Mouse (Mus musculus): ENCODE results near the gene Elk3.

Gene Elk3

DNA sequence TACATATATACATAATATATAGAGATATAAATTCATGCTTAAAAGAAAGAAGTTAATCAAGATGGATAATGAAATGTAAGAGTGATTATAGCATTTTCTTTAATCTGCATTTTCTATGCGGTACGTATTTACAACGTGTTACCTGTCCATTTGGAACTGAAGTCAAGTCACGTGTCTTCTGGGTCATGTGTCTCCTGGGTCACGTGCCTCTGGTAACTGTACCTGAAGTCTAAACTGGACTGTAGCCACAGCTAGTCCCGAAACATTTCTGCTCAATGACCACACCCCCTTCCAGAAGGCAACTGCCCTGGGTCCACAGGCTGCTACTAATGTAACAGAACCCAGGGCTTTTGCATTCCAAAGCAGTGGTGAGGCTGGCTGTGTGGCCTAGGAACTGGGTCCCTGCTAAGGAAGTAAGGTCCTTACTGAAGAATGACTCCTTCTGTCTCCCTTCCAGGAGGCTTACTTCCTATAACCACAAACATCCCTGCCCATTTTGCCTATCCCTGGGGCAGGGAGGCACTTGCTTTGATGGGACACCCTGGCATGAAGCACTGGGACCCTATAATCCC lies 40.0 kb downstream of the Elk3 start:
- in situ Hi-C loops (cut with MboI, MseI) = loop anchor here (25.0 kb wide), 1 partner anchor 209 kb away; no protein-coding TSS in a partner anchor

DNA sequence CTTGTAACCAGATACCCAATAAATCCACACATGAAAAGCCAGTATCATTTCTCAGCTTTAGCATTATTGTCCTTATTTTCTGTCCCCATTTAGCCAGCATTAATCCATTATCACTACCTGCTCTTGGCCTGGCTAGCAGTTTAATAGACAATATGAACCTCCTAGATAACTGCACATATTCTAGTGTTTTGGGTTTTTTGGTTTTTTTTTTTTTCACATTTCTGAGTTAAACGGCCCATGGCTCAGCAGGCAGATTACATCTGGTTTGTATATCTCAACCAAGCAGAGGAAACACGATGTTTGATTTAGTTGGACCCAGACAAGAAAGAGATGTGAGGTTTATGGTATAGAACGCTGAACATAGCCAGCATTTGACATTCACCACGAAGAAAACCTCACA lies 41.2 kb downstream of the Elk3 start:
- in situ Hi-C loops (cut with MboI, MseI) = loop anchor here (25.0 kb wide), 1 partner anchor 207 kb away; no protein-coding TSS in a partner anchor

DNA sequence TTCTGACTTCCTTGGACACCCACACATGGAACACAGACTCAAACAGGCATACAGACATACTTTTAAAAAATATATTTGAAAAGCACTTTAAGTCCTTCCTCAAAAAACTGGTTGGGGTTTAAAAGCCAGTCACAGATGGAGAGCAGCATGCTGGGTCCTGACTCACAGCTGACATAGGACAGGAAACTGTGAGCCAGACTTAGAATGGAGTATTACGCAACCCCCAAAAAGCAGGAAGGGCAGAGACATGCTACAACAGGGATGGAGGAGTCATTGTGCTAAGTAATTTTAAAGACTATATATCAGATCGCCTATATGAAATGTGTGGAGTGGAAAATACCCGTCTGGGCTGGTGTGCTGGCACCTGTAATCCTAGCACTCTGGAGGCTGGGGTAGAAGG lies 42.6 kb downstream of the Elk3 start:
- in situ Hi-C loops (cut with MboI, MseI) = loop anchor here (25.0 kb wide), 1 partner anchor 206 kb away; no protein-coding TSS in a partner anchor

DNA sequence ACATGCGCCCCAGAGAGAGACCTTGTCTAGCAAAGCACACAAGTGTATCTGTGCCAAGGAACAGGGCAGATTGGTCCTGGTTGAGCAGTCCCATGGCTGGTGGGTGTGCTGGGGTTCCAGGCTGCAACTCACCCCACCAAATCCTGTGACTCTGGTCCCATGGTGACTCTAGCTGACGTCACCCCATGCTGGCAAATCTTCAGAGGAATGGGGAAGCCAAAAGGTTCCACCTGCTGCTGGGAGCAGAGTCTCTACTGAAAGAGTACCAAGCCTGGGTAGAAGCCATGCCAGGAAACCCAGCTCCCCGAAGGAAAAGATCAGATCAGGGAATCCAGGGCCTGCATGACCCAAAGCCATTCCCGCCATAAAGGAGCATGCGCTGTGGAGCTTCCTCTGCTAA lies 43.4 kb downstream of the Elk3 start:
- in situ Hi-C loops (cut with MboI, MseI) = loop anchor here (25.0 kb wide), 1 partner anchor 205 kb away; no protein-coding TSS in a partner anchor

DNA sequence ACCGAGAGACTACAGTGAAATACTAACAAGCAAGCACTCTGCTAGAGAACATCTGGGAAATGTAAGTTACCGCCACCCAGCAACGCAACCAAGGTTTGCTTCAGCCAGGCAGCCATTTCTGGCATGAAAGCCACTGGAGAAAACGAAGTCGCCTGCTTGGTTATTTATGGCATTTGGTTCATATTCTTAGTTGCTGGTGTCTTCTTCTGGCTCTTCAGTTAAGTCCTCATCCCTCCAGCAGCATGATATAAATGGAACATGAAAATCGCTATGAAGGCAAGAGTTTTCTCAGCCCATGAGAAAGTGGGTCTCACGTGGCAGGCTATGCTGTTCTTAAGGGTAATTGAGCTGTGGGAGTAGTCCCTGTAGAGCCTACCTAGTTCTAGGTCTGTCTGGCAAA lies 44.4 kb downstream of the Elk3 start:
- in situ Hi-C loops (cut with MboI, MseI) = loop anchor here (25.0 kb wide), 1 partner anchor 204 kb away; no protein-coding TSS in a partner anchor

DNA sequence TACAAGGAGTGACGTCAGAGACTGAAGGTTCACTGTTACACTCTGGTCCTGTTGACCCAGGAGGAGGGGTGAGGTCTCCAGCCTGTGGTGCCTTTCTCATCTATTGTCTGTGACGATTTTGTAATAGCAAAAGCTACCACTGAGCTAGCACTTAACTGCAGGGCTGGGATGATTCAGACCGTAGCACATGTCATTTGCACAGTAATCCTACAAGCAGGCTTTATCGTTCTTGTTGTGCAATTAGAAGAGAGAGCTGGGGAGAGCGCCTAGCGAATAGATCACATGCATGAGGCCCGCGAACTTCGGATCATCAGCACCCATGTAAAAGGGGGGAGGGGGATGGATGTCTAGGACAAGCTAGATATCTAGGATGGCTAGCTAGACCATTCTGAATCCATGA lies 45.1 kb downstream of the Elk3 start:
- in situ Hi-C loops (cut with MboI, MseI) = loop anchor here (25.0 kb wide), 1 partner anchor 204 kb away; no protein-coding TSS in a partner anchor

DNA sequence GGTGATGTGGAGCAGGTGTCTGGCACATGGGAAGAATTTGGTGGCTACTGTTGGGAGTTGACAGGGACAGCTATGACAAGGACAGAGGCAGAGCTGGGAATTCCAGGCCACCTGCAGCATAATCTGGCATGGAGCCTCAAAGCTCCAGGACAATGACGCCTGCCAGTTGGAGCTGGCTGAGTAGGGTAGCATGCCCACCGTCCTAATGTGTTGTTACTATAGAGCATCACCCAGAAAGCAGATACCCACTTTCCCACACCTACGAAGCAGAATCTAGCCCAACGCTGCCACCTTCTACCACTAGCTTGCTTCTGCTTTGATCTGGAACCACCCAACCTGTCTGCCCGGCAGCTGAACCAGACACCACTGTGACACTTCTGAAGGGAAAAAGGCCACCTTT lies 46.9 kb downstream of the Elk3 start:
- in situ Hi-C loops (cut with MboI, MseI) = loop anchor here (25.0 kb wide), 1 partner anchor 202 kb away; no protein-coding TSS in a partner anchor

DNA sequence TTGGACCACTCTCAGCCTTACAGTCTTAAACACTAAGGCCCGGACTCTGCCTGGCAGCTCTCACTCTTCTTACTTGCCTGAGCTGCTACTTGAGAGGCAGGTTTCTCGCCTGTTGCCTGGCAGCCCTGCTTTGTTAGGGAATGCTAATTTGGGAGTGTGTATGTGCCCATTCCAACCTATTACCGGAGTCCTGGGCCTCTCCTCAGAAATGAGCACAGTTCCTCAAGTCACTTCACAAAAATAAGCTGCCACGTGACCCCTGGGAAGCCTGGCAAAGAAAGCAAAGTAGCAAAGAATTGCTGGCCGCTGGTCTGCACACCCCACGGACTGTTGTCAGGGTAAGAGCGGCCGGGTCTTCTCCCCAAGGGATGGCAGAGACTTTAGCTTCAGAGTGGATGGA lies 47.5 kb downstream of the Elk3 start:
- in situ Hi-C loops (cut with MboI, MseI) = loop anchor here (25.0 kb wide), 1 partner anchor 201 kb away; no protein-coding TSS in a partner anchor

DNA sequence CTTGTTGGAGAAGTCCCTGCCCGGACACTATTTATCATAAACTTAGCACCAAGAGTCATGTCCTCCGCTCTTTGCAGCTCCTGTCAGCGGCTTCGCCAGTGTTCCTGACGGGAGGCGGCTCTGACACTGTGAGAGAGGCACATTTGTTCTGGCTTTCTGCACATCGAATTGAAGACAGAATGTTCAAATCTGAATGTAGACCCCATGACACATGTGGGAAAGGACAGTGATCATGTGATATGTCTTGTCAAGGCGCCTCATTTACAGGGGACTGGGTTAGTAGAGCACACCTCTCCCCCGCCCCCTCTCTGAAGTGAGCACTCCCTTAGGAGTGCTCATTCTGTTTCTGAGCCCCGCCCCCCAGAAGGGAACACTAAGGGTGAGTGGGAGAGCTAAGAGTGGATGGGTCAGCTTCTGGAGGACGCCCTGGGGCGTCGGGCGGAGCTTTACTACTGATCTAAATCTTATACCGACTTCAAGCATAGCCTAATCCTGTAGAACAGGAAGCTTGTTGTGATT lies 48.9 kb downstream of the Elk3 start:
- in situ Hi-C loops (cut with MboI, MseI) = loop anchor here (25.0 kb wide), 1 partner anchor 200 kb away; no protein-coding TSS in a partner anchor

DNA sequence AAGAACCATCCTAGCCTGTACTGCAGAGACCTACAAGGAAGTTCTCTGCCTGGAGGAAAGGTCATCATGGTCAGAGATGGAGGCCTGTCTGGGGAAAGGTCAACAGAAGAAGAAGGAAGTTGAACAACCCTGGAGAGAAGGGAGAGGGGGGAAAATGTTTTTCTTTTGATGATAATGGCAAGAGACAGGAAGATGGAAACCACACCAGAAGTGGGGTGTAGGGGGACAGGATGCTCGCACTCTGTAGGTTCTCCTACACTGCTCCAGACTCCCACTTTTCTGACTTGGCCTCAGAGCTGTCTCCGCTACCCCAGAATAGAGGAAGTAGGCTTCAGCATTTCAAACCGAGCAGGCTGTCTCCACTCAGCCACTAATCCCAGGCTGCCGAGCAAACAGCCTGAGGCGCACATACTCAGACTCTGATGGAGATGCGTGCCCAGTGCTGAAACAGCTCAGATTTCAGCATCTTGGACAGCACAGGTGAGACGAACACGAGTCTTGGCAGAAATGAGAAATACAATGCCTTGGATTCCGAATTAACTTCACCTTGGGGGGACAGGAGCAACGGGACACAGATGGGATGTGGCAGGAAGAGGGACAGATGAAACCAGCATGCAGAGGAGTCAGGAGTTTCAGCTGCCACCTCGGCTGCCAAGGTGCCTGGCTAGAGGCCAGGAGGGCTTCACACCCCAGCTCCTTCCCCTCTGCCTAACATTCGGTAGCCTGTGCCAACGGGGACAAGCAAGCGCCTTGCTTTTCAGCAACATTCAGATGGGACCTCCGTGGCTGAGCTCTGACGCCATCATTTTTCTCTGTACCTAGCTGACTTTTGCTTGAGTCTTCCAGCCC lies 49.6 kb downstream of the Elk3 start:
- in situ Hi-C loops (cut with MboI, MseI) = loop anchor here (25.0 kb wide), 1 partner anchor 199 kb away; no protein-coding TSS in a partner anchor

DNA sequence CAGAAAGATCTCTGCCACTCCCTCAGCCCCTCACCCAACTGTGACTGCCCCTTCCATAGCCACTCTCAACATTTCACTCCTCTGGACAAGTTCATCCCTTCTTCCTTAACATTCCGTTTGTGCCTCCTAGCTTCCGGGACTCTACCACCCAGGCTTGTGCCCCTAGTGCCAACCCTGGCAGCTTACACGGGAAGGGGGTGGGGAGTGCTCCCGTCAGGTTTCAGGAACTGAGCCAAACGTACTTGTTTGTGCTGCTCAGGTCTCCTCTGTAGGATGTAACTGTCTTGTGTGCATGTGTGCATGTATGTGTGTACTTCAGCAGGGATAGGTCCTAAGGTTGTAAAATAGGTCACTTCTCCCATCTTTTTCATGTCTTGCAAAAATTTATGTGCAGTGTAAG lies 51.1 kb downstream of the Elk3 start:
- in situ Hi-C loops (cut with MboI, MseI) = loop anchor here (25.0 kb wide), 1 partner anchor 198 kb away; no protein-coding TSS in a partner anchor

DNA sequence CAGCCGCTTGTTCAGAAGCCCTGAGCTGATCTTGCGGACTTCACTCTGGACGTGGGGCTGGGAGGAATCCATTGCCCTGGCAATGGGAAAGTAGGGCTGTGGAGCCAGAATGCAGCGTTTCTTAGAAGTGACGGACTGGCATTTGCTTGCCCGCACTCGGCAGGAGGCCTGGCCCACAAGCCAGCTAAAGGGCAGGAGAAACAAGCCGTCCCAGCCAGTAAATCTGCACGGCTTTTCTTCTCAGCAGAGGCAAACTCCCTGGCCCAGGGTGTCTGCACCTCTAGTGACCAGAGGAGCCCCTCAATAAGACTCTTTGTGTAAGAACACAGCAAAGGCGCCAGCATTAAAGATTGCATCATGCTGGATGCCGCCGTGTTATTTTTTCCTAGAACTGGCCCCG lies 55.6 kb downstream of the Elk3 start:
- in situ Hi-C loops (cut with MboI, MseI) = loop anchor here (25.0 kb wide), 1 partner anchor 193 kb away; no protein-coding TSS in a partner anchor

DNA sequence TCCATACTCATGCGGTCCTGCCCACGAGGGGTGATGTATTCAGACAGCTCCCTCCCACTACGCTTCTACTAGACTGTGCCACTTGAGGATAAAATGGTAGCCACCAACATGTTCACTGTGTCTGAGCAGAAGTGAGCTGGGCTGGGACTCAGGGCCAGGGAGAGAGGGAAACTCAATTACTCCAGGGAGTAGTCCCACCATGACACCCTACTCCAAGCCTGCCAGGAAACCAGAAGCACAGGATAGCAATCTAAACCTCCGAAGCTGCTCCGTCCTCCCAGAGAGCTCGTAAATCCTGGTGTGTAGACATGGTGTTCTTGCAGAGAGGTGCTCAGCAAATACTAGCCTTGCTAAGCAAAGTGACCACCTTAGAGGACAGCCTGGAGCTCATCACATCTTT lies 57.8 kb downstream of the Elk3 start:
- in situ Hi-C loops (cut with MboI, MseI) = loop anchor here (25.0 kb wide), 1 partner anchor 191 kb away; no protein-coding TSS in a partner anchor

DNA sequence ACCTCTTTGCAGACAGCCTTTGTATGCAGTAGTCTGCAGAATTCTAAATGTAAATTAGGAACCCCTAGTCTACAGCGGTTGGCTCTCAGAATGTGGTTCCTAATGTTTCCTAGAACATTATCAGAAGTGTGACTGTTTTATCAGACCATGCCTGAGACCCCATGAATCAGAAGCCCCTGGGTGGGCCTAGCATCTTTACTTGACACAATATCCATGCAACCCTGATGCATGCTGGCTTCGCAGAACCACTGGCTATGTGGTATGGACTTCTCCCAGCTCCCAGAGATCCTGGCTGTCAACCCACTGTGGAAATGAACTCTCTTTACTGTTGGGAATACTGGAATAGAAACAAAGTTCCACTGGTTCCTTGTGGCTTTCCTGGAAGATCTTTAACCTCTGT lies 58.3 kb downstream of the Elk3 start:
- in situ Hi-C loops (cut with MboI, MseI) = loop anchor here (25.0 kb wide), 1 partner anchor 190 kb away; no protein-coding TSS in a partner anchor

DNA sequence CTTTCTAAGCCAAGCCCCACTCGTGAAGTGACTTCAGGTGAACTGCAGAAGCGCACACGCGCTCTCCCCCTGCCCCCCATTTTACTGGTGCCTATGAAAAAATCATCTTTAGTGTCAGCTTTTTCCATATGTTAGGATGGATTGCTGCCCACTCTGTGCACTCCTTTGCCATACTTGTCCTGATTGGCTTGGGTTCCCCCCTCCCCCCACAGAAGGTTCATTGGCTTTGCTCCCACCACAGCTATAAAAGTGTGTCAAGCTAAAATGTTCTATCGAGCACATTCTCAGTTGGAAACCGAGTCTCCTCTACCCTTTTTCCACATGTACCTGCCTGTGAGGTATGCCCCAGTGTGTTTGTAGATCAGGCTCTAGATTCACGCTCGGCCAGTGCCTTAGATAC lies 59.5 kb downstream of the Elk3 start:
- in situ Hi-C loops (cut with MboI, MseI) = loop anchor here (25.0 kb wide), 1 partner anchor 189 kb away; no protein-coding TSS in a partner anchor

DNA sequence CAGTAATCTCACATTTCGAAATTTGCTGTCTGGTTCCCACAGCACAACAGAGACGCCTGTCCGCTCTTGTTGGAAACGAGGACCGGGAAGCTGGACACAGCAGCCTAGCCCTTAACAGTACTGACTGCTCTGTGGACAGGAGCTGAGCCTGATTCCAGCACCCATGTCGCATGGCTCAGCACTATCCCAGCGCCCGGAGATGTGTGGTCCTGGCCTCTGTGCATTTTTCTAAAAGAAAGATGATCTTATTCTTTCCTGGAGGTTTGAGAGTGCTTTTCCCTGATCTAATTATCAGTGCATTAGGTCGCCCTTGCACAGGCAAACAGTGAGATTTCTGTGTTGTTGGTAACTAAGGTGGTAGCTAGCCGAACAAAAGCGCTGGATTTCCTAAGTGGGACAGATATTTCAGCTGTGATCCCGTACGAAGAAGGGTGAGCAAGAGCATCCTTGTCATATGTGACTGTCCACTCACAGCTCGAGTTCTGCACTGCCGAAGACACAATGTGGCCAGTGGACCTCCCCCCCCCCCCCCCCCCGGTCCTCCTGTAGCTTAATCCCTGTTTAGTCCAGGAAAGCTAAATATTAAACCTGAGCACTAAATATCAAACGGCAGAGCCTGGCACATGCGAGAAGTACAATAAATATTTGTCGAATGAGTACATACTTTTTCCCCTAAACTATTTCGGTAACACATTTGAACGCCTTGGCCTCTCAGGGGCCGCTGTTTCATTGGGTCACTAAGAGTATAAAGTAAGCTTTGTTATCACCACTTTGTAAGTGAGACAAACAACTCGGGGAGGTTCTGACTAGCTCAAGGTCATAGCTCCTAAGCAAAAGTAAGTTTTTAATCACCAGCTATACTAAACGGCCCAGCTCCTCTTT lies 60.3 kb downstream of the Elk3 start:
- in situ Hi-C loops (cut with MboI, MseI) = loop anchor here (25.0 kb wide), 1 partner anchor 188 kb away; no protein-coding TSS in a partner anchor

DNA sequence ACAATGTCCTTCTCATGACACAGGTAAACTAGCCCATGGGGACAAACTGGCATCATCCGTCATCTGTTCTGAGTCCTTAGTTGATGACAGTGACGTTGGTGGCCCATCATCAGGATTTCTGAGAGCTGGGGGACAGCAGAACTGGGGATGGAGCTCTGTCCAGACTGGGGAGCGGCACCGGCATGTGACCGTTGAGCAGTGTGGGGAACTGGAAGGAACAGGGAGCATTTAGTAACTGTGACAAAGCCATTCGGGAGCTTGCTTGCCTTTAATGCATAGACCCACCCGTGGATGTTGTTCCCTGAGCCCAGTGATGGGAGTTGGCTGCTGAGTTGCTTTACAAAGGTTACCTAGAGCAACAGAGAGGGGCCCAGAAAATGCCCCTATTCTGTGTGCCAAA lies 61.0 kb downstream of the Elk3 start:
- in situ Hi-C loops (cut with MboI, MseI) = loop anchor here (25.0 kb wide), 1 partner anchor 188 kb away; no protein-coding TSS in a partner anchor

DNA sequence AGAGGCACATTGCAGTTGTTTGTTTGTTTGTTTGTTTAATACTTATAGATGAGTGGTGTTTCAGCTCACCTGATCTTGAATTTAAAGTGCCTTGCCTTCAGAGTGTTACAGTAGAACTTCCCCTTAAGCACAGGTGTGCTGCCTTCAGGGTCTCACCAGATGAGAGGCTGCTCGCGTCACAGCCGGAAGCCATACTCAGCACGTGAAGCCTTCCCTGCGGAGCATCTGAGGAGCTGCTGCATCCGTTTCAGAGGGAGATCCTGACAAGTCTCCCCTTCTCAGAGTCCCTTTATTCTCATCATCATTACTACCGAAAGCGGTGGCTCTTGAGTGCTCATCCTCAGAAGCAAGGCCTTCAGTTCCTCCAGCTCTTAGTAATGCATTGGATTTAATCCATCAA lies 62.5 kb downstream of the Elk3 start:
- in situ Hi-C loops (cut with MboI, MseI) = no loop called here

DNA sequence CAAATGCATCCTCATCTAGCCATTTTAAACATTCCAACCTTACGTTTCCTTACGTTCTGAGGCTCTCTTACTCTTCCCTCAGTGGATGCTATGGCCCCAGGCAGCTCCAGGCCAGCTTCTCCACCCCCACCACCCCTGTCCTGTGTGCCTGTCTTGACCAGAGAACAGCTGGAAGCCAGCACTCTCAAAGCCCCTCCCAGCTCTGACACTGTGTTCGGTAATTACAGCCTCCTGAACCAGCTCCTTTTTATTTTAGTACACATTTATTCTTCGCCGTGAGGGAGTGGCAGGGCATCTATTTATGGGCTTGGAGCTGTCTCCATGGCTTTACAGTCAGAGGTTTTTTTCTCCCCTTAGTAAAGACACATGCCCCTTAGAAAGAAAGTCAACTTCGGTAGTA lies 63.0 kb downstream of the Elk3 start:
- in situ Hi-C loops (cut with MboI, MseI) = no loop called here

DNA sequence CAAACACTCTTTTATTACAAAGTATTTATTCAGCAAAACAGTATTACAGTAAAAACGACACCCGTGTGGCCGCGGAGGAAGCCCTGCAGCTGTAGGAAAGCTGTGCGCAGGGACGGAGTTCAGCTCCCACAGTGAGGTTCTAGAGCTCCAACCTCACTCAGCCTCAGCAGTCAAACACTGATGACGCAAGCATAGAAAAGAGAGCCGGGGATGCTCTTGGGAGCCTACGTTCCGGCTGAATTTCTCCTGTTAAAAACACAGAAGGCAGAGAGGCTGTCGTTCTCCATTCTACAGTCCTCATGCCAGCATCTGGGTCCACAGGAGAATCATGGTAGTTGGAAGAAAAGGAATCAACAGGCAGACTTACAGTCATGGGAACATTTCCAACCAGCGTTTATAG lies 63.5 kb downstream of the Elk3 start:
- in situ Hi-C loops (cut with MboI, MseI) = no loop called here

Measured in regulatory T cell (primary cell).